Mouse (Mus musculus) adrenal gland, postnatal 14 days (tissue): ENCODE measurements around the gene Cd163l1. TPM values are rescaled to one million over a fixed set of nuclear protein-coding genes. Genes with fewer than 3 reads are reported as not detected.

ENCODE experiments used
- DNase-seq: peaks from one replicate; pipeline ENCODE4 v3.0.0; 2021; ENCODE audit warnings: mixed read lengths
- total RNA-seq: library from RNA; stranded (reverse); gene quantifications from 2 replicates; pipeline ENCODE4 v1.2.3, GENCODE M21; 2021

The Cd163l1 gene
- total RNA-seq, 1 experiment from 2014 or later = not detected

- DNase-seq = no peak
Observed at GRCm38 (mm10) chr7:140220375-140220774, 2.3 kb downstream of the Cd163l1 start.

GRCm38 (mm10) chr7:140224209-140224608 lies 6.1 kb downstream of the Cd163l1 start:
- no peak for DNase-seq

GRCm38 (mm10) chr7:140228476-140228875 lies 10.4 kb downstream of the Cd163l1 start:
- DNase-seq = peak; percentile 66

GRCm38 (mm10) chr7:140231026-140231425 lies 13.0 kb downstream of the Cd163l1 start:
- no peak for DNase-seq

DNA sequence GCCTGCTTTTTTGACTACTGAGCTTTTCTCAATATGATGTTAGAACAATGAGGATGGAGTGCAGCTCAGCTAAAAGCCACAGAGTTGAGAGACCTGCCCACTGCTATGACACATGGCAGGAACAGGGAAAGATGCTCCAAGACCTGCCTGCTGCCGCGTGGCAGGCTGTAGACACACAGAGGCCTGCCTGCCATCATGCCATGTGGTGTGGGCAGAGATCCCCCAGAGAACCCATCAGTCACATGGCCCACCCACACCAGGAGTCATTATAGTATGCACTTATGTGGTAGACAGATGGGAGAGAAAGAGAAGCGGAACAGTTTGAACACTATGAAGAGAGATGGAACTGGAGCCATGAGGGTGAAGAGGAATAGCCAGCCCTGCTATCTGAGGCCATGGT lies 15.6 kb downstream of the Cd163l1 start:
- no peak for DNase-seq

DNA sequence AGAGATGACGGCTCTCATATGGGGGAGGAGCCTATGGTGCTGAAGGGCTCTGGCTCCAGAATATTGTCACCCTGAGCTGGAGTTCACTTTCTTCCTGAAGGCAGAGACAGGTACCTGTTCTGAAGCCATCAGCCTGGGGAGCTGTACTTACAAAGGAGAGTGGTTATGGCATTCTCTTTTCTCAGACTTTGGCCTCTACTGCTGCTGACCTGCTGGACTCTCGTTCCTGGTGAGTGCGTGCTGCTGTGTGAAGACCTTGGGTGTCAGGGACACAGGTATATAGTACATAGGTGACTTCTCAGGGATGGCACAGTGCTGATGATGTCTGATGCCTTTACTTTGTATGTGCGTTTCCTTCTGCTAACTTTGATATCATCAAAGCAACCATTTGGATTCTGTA lies 29.1 kb downstream of the Cd163l1 start, which contains the start of gene 5830411N06Rik:
Gene 5830411N06Rik, plus strand, starts transcription at position 69 of the 400 bp plus-strand sequence.
- no peak for DNase-seq

DNA sequence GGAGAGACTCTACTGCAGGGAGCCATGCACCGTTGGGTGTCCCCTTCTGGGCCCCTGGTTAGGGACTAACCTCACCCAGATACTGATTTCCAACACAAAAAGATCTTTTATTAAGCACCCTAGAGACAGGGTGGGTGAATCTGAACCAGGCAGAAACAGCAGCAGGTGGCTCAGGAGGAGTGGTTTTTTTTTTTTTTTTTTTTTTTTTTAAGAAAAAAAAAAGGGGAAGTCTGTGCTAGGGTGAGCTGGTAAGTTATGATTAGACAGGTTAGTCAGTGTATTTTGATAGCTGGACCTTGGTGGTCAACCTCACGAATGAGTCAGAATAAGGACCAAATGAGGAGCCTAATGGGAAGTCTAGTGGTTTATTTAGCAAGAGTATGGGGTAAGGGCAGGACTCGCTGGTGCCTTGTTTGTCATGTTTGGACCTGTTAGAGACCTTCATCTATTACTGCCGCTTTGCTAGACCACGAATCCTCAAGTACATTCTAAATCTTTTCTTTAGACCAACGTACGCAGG lies 35.8 kb downstream of the Cd163l1 start:
- DNase-seq = no peak

Other genes with a start within 250 kb of the Cd163l1 start
- not detected in 2 replicates for gene 6430531B16Rik, start 239.5 kb upstream of the Cd163l1 start, total RNA-seq
- gene Adam8, start 225.7 kb upstream of the Cd163l1 start, total RNA-seq = 1.5 and 3.0 TPM in 2 replicates
- 16.3 and 18.2 TPM in 2 replicates for gene Zfp511, start 181.9 kb upstream of the Cd163l1 start, total RNA-seq
- 27.2 and 28.0 TPM in 2 replicates for gene Tubgcp2, start 181.6 kb upstream of the Cd163l1 start, total RNA-seq
- gene Msx3, start 169.2 kb upstream of the Cd163l1 start, total RNA-seq = not detected in 2 replicates
- gene Caly, start 135.7 kb upstream of the Cd163l1 start, total RNA-seq = 6.8 and 7.7 TPM in 2 replicates
- gene Prap1, start 124.9 kb upstream of the Cd163l1 start, total RNA-seq = not detected in 2 replicates
- gene Fuom, start 115.8 kb upstream of the Cd163l1 start, total RNA-seq = 70.4 and 79.8 TPM in 2 replicates
- 20.8 and 23.6 TPM in 2 replicates for gene Paox, start 102.5 kb upstream of the Cd163l1 start, total RNA-seq
- 536 and 571 TPM in 2 replicates for gene Echs1, start 101.8 kb upstream of the Cd163l1 start, total RNA-seq
- 41.3 and 48.7 TPM in 2 replicates for gene Mtg1, start 80.7 kb upstream of the Cd163l1 start, total RNA-seq
- 0.67 and 1.4 TPM in 2 replicates for gene Sprn, start 63.4 kb upstream of the Cd163l1 start, total RNA-seq
- not detected in 2 replicates for gene Olfr522, start 53.5 kb upstream of the Cd163l1 start, total RNA-seq
- not detected in 2 replicates for gene Olfr523, start 45.0 kb upstream of the Cd163l1 start, total RNA-seq
- gene Olfr524, start 12.3 kb upstream of the Cd163l1 start, total RNA-seq = not detected in 2 replicates
- 0.30 TPM in 1 of 2 replicates, not detected in the other for gene 5830411N06Rik, start 29.0 kb downstream of the Cd163l1 start, total RNA-seq
- gene Olfr525, start 102.6 kb downstream of the Cd163l1 start, total RNA-seq = not detected in 2 replicates
- gene Olfr527, start 115.8 kb downstream of the Cd163l1 start, total RNA-seq = not detected in 2 replicates
- gene Olfr60, start 143.4 kb downstream of the Cd163l1 start, total RNA-seq = not detected in 2 replicates
- not detected in 2 replicates for gene Olfr530, start 158.1 kb downstream of the Cd163l1 start, total RNA-seq
- gene Olfr531, start 184.7 kb downstream of the Cd163l1 start, total RNA-seq = not detected in 2 replicates
- gene Olfr532, start 203.4 kb downstream of the Cd163l1 start, total RNA-seq = not detected in 2 replicates
- gene Olfr533, start 245.1 kb downstream of the Cd163l1 start, total RNA-seq = not detected in 2 replicates